Mouse (Mus musculus): Measurements from ENCODE around the gene Gm8439. TPM values are rescaled to one million over a fixed set of nuclear protein-coding genes. Genes with fewer than 3 reads are reported as not detected.
A peak's percentile ranks its signal among the peaks of the same experiment; 100 is the strongest.

Gm8439 gene
- polyA plus RNA-seq, 1 experiment from 2014 or later, result not detected

DNA sequence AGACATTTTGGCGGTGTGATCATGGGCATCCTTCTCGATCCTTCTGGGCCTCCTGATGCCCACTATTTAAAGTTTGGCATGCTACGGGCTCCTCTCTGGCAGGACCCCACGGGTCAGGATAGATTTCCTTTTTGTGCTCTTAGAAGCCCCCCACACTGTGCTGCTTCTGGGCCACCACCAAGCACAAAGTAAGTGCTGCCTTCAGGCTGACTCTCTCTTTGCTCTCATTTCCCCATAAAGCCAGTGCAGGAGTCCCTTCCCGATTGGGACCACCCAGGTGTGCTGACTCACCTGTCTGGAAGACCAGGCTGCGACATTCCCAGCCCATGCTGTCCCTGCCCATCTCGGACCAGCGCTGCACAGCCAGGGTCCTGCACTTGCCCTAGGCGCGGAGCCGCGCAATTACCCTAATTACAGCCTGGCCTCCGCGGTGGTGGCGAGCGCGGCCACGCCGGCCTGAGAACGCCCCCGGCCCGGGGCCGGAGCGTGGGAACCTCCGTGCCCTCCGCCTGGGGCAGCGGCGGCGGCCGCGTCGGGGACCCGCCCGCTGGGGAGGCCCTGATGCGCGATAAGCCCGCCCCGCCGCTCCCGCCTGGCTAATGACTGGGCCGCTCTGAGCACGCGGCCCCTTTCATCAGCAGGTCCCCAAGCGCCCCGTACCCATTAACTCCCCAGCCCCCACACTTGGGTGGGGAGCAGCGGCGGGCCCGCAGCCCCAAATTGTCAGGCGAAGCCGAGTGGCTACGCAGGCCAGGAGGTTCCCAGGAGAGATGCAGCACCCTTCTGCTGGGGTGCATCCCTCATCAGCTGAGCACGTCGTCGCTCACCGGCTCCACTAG is 61.0 kb downstream of the Gm8439 start:
- Histone ChIP-seq H3K27me3 (peaks cover 42% of the 10 kb centered on the region), H3K4me2 (peak overlapping the region; percentile 91), H3K9me3 (replicated peaks) (no peaks in the 10 kb centered on the region), H3K36me3 (no peaks in the 10 kb centered on the region), H3K27ac (no peak overlapping the region), H3K9ac (peak overlapping the region; percentile 55), H3K4me3 (peak overlapping the region; percentile 52), H3K4me1 (replicated peaks) (peaks cover 7% of the 10 kb centered on the region)
- peak; percentile 55; the same call in 1 of the 2 replicates for ATAC-seq (replicated peaks; ENCODE audit: insufficient number of reproducible peaks, insufficient read depth, low FRiP score, low read depth)
- 5% methylated on average over 55 of the region's 55 CpGs for WGBS

DNA sequence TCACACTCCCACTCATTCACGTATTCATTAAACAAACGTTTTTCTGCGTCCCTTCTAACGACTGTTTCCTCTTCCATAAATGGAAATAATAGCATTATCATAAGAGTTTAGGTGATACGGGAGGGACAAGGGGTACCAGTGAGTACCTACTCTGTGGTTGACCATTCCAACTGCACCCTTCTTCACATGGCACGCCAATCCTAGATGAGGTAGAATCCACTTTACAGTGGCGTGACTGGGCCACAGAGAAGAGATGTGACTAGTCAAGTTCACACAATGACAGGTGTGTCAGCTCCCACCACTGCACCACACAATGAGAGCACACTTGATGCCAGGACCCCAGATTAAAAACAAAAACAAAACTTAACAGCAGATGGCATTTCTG is 61.7 kb downstream of the Gm8439 start:
- peaks cover 42% of the 10 kb centered on the region for H3K27me3 ChIP-seq
- H3K9ac ChIP-seq, result no peak overlapping the region
- no peaks in the 10 kb centered on the region for H3K36me3 ChIP-seq
- 28% methylated on average over 7 of the region's 7 CpGs for WGBS
- H3K9me3 ChIP-seq (replicated peaks), result no peaks in the 10 kb centered on the region
- peaks cover 7% of the 10 kb centered on the region for H3K4me1 ChIP-seq (replicated peaks)
- H3K4me2 ChIP-seq, result peak overlapping the region; percentile 91
- ATAC-seq (replicated peaks; ENCODE audit: insufficient number of reproducible peaks, insufficient read depth, low FRiP score, low read depth), result no peak
- H3K27ac ChIP-seq, result no peak overlapping the region
- peak overlapping the region; percentile 52 for H3K4me3 ChIP-seq

DNA sequence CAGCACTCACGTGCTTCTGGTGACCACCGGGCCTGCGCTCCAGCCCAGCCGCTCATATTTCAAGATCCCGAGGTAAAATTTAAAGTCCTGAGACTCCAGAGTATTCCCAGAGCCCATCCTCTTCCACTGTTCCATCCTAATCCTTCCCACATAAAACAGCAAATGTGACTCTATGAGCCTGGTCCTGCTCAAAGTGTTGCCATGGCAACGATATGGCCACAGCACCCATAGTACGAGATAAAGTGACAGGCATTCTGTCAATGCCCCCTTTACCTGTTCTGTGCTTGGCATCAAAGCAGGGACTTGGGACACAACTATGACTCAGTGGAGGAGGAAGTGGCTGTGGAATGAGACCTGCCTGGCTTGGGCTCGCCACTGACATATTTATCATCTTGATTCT is 67.4 kb downstream of the Gm8439 start:
- Histone ChIP-seq H3K4me2 (no peak overlapping the region), H3K27ac (no peak overlapping the region), H3K27me3 (peaks cover 5% of the 10 kb centered on the region; the same call in 1 of the 2 replicates), H3K4me1 (replicated peaks) (no peaks in the 10 kb centered on the region), H3K9me3 (replicated peaks) (no peaks in the 10 kb centered on the region), H3K9ac (no peak overlapping the region), H3K4me3 (no peak overlapping the region), H3K36me3 (no peaks in the 10 kb centered on the region)
- 72% methylated on average over 8 of the region's 8 CpGs for WGBS
- no peak for ATAC-seq (replicated peaks; ENCODE audit: insufficient number of reproducible peaks, insufficient read depth, low FRiP score, low read depth)

Other genes with a start within 250 kb of the Gm8439 start
- 66.4 and 71.6 TPM in 2 replicates for gene Scmh1, start 183.5 kb upstream of the Gm8439 start, polyA plus RNA-seq (2015; fragmentation: Nextera tagmentation; extraction: Ambion mirVana)
- not detected in 2 replicates for gene Slfnl1, start 56.5 kb upstream of the Gm8439 start, polyA plus RNA-seq (2015; fragmentation: Nextera tagmentation; extraction: Ambion mirVana)
- gene Ctps, start 18.5 kb upstream of the Gm8439 start, polyA plus RNA-seq (2015; fragmentation: Nextera tagmentation; extraction: Ambion mirVana), result 86.3 and 90.7 TPM in 2 replicates
- 21.5 and 26.4 TPM in 2 replicates for gene Cited4, start 77.8 kb downstream of the Gm8439 start, polyA plus RNA-seq (2015; fragmentation: Nextera tagmentation; extraction: Ambion mirVana)
- gene Kcnq4, start 159.9 kb downstream of the Gm8439 start, polyA plus RNA-seq (2015; fragmentation: Nextera tagmentation; extraction: Ambion mirVana), result 0.64 and 0.99 TPM in 2 replicates
- gene Nfyc, start 242.8 kb downstream of the Gm8439 start, polyA plus RNA-seq (2015; fragmentation: Nextera tagmentation; extraction: Ambion mirVana), result 87.5 and 97.3 TPM in 2 replicates